Mouse (Mus musculus) heart, adult 2 months (tissue): ENCODE results near the gene Ccnf.

ENCODE experiments used
- CTCF ChIP-seq: fragments of 200-600 bp; IDR thresholded peaks from 2 replicates; pipeline ENCODE4 v1.8.1; 2022; ENCODE audit warnings: antibody characterized with exemption, mild to moderate bottlenecking, moderate library complexity
- POLR2A ChIP-seq: fragments of 200-500 bp; IDR thresholded peaks from 2 replicates; pipeline ENCODE4 v1.6.1; 2011; ENCODE audit warnings: mild to moderate bottlenecking, low read depth, low read length, control low read depth; ENCODE audit not compliant: insufficient read depth

- TF ChIP-seq CTCF = 0 out of 2 replicates have a peak, but pooled peaks have one; percentile 1
- no peak for TF ChIP-seq POLR2A
These were observed 38.8 kb downstream of the Ccnf start for GRCm38 (mm10) chr17:24212441-24213018.
